Mouse (Mus musculus) heart, embryonic 16.5 days (tissue): ENCODE results near the gene G6pc2. TPM values are rescaled to one million over a fixed set of nuclear protein-coding genes. Genes with fewer than 3 reads are reported as not detected.

Experiments
- ATAC-seq: fragments of 200-750 bp; cut with Nextera tagmentation; replicated peaks from 2 replicates; pipeline ENCODE4 v1.8.0; 2017; ENCODE audit warnings: moderate number of reproducible peaks; ENCODE audit not compliant: insufficient read depth, low FRiP score; ENCODE audit errors: extremely low read depth
- H3K27ac ChIP-seq: fragments of 300-500 bp; sonication (generic); 2 replicates; pipeline ENCODE4 v1.5.1; 2014; ENCODE audit warnings: mild to moderate bottlenecking, low read length, control low read depth, moderate library complexity
- H3K27me3 ChIP-seq: fragments of 300-500 bp; sonication (generic); 2 replicates; pipeline ENCODE4 v1.6.1; 2014; ENCODE audit warnings: low read length, mixed read lengths; ENCODE audit not compliant: control insufficient read depth, insufficient read depth
- H3K36me3 ChIP-seq: fragments of 300-500 bp; sonication (generic); 2 replicates; pipeline ENCODE4 v1.6.1; 2014; ENCODE audit not compliant: control insufficient read depth, insufficient read depth
- H3K4me1 ChIP-seq: fragments of 300-500 bp; sonication (generic); 2 replicates; pipeline ENCODE4 v1.6.1; 2014; ENCODE audit warnings: low read length, mixed read lengths; ENCODE audit not compliant: control insufficient read depth, insufficient read depth
- H3K4me2 ChIP-seq: fragments of 300-500 bp; sonication (generic); 2 replicates; pipeline ENCODE4 v1.6.1; 2014; ENCODE audit warnings: low read depth, mild to moderate bottlenecking, control low read depth, low read length
- H3K4me3 ChIP-seq: fragments of 300-500 bp; sonication (generic); 2 replicates; pipeline ENCODE4 v1.5.1; 2014; ENCODE audit warnings: mild to moderate bottlenecking, control low read depth, low read length
- H3K9ac ChIP-seq: fragments of 300-500 bp; sonication (generic); 2 replicates; pipeline ENCODE4 v1.6.1; 2014; ENCODE audit warnings: low read length, control low read depth
- H3K9me3 ChIP-seq: fragments of 300-500 bp; sonication (generic); replicated peaks from 2 replicates; pipeline ENCODE4 v1.6.1; 2016; ENCODE audit warnings: low read length; ENCODE audit not compliant: control insufficient read depth
- WGBS: fragments of 180-500 bp; shearing (Covaris S2); extraction: QIAGEN DNeasy Blood & Tissue Kit; methylation state at CpG from one replicate; pipeline ENCODE4 v1.1.7; 2014; 5-methylcytosine and 5-hydroxymethylcytosine counted together
- polyA plus RNA-seq: library from polyadenylated mRNA; unstranded; fragments of >200 nt; fragmentation: Nextera tagmentation; extraction: Ambion mirVana; gene quantifications from 2 replicates; pipeline ENCODE4 v1.2.1, GENCODE M21; 2015

G6pc2 gene
- polyA plus RNA-seq: not detected in 2 replicates

DNA sequence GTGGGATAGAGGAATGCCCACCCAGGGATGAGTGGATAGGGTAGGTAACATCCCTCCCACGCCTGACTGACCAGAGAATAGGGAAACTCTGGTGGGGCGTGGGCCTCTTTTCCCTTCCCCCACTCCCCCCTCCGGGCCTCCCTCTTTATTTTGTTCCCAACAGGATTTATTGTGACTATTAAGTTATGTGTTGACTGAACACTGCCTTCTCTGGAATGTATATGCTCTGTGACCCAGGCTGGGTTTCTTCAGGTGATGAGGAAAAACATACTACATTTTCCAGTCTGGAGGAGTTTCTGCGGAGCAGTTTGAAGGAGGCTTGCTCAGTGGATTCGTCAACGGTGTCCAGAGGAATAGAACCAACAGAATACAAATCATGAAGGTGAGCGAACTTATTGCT, at the start of gene G6pc2:
G6pc2 (plus strand) TSS at position 301 of the 400 bp plus-strand sequence.
- Histone ChIP-seq H3K4me3 (no peak within 1 kb of the TSS), H3K4me1 (no peaks in the 10 kb centered on the region), H3K9ac (no peak within 1 kb of the TSS), H3K27ac (no peak within 1 kb of the TSS), H3K27me3 (no peaks in the 10 kb centered on the region), H3K4me2 (no peak within 1 kb of the TSS), H3K9me3 (no peaks in the 10 kb centered on the region), H3K36me3 (no peaks in the 10 kb centered on the region)
- ATAC-seq: no peak
- 82% methylated on average over 7 of the region's 7 CpGs for WGBS

DNA sequence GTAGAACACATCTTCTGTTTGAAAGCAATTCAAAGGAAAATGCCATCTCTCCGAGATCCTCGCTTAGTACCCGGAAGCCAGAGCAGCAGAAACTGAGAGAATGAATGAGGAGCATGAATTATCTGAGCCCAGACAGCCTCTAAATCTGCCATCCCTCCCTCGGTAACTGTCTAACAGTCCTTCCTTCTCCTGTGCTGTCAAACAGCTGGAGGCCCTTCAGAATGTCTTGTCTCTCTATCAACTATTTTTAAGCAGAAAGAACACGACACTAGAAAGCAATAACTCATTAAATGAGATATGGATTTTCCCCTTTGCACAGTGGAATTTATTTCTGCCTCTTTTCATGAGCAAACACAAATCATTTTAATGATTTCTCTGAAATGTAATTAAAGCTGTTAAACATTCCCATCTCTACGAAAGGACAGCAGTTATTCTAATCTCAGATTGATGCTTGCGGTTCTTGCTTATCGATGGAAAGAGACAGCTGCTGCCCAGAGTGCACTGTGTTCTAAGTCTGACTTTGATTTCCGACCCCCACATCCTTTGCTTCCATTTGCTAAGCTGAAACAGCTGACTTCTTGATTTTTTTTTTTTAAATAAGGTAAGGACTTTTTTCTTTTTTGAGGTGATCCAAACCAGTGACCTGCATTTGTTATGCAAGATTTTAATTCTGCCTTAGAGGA, 40.3 kb upstream of the G6pc2 start:
- H3K4me3 ChIP-seq: no peak overlapping the region
- H3K27ac ChIP-seq: no peak overlapping the region
- H3K4me2 ChIP-seq: no peak overlapping the region
- no peaks in the 10 kb centered on the region for H3K27me3 ChIP-seq
- H3K9ac ChIP-seq: no peak overlapping the region
- ATAC-seq: no peak
- 68% methylated on average over 9 of the region's 9 CpGs for whole genome bisulfite sequencing
- no peaks in the 10 kb centered on the region for H3K4me1 ChIP-seq
- no peaks in the 10 kb centered on the region; the same call in 1 of the 2 replicates for H3K36me3 ChIP-seq
- H3K9me3 ChIP-seq: peaks cover 6% of the 10 kb centered on the region; the same call in 1 of the 2 replicates

DNA sequence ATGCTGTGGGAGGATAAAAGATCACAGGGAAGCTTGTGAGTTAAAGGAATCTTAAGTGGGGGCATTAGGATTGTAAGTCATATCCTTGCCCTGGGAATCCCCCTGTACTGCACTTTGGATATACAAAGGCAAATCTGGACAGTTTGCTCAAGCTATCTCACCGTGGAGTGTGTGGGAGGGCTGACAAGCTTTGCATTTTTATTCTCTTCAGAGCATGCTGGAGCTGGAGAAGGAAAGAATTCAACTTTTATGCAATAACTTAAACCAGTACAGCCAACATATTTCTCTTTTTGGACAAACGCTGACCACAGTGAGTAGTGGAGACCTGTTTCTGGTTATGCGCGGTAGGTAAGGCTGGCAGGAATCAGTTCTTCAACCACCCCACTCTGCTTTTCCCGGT, 35.6 kb upstream of the G6pc2 start:
- peaks cover 6% of the 10 kb centered on the region; the same call in 1 of the 2 replicates for H3K9me3 ChIP-seq
- H3K36me3 ChIP-seq: no peaks in the 10 kb centered on the region; the same call in 1 of the 2 replicates
- H3K4me1 ChIP-seq: no peaks in the 10 kb centered on the region
- H3K9ac ChIP-seq: no peak overlapping the region
- no peak overlapping the region for H3K4me3 ChIP-seq
- WGBS: 68% methylated on average over 5 of the region's 5 CpGs
- no peak for ATAC-seq
- no peak overlapping the region for H3K27ac ChIP-seq
- no peaks in the 10 kb centered on the region for H3K27me3 ChIP-seq
- no peak overlapping the region for H3K4me2 ChIP-seq

DNA sequence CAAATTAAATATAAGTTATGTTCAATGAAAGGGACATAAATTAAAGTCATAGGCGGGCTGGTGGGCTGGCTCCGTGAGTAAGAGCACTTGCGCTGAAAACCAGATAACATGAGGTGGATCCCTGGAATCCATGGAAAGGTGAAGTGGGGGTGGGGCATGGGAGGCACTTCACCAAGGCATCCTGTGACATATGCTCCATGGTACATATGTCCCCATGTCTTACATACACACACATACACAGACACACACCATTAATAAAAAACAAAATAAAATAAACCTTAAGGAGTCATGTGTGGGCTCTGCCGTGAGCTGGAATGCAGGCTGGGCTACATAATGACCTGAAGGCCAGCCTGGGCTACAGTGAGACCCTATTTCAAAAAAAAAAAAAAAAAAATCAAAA, 31.2 kb upstream of the G6pc2 start:
- 86% methylated on average over 4 of the region's 4 CpGs for WGBS
- Histone ChIP-seq H3K36me3 (no peaks in the 10 kb centered on the region), H3K27ac (no peak overlapping the region), H3K4me2 (no peak overlapping the region), H3K9ac (no peak overlapping the region), H3K9me3 (no peaks in the 10 kb centered on the region), H3K27me3 (no peaks in the 10 kb centered on the region), H3K4me3 (no peak overlapping the region), H3K4me1 (no peaks in the 10 kb centered on the region)
- no peak for ATAC-seq

DNA sequence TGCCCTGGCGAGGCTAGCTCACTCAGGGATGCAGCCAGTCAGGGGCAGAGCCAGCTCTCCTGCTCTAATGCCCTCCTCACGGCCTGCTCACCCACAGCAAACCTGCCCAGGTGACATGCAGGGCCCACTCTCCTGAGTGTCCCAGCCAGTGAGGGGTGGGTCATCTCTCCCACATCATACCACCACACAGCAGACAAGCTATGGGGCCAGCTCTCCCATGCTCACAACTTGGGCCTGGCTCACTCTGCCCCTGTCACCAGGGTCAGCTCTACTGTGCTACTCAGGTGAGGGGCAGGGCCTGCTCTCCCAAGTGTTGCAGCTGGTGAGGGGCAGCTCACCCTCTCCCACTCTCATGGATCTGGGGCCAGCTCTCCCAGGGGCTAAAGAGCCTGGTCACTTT, 22.9 kb upstream of the G6pc2 start:
- peaks cover 2% of the 10 kb centered on the region; the same call in 1 of the 2 replicates for H3K4me1 ChIP-seq
- WGBS: 95% methylated on average over 2 of the region's 2 CpGs
- H3K9me3 ChIP-seq: peaks cover 2% of the 10 kb centered on the region; the same call in 1 of the 2 replicates
- H3K4me3 ChIP-seq: no peak overlapping the region
- H3K9ac ChIP-seq: no peak overlapping the region
- peaks cover 11% of the 10 kb centered on the region for H3K36me3 ChIP-seq
- ATAC-seq: no peak
- no peak overlapping the region for H3K27ac ChIP-seq
- no peak overlapping the region for H3K4me2 ChIP-seq
- no peaks in the 10 kb centered on the region for H3K27me3 ChIP-seq

DNA sequence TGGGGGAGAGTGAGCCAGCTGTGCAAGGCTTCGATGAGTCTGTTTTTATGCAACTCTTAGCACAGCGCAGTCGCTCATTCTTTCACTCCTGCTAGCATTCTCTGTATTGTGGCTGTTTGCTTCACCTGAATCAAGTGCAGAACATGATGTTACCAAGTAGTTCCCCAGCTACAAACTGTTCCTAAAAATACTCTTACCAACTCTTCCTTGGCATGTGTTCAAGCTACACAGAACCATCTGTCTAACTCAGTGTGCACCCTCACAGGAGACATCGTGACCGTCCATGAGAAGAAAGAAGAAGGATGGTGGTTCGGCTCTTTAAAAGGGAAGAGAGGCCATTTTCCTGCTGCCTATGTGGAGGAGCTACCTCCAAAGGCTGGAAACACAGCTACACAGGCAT, 22.1 kb upstream of the G6pc2 start:
- WGBS: 77% methylated on average over 6 of the region's 6 CpGs
- peaks cover 2% of the 10 kb centered on the region; the same call in 1 of the 2 replicates for H3K4me1 ChIP-seq
- H3K27ac ChIP-seq: no peak overlapping the region
- H3K9me3 ChIP-seq: peaks cover 3% of the 10 kb centered on the region; the same call in 1 of the 2 replicates
- H3K4me3 ChIP-seq: no peak overlapping the region
- peaks cover 18% of the 10 kb centered on the region for H3K36me3 ChIP-seq
- H3K27me3 ChIP-seq: no peaks in the 10 kb centered on the region
- no peak overlapping the region for H3K4me2 ChIP-seq
- no peak for ATAC-seq
- no peak overlapping the region for H3K9ac ChIP-seq

DNA sequence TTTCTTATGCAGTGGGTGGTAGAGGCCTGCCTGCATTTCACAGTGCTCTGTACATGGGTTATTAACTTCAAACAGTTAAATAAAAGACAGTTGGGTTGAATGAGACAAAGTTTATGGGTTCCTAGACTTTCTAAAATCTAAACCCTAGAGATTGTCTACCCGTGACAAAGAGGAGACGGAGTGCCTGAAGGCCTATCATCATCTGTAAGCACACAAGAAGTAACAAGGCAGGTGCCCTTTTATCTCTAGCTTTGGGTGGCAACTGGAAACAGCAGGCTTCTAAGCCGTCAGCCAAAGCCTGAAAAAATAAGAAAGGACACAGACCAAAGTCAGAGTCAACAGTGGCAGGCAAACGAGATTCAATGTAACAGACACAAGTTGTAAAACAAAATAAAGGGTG, 21.7 kb upstream of the G6pc2 start:
- no peaks in the 10 kb centered on the region for H3K27me3 ChIP-seq
- no peak overlapping the region for H3K4me2 ChIP-seq
- ATAC-seq: no peak
- peaks cover 3% of the 10 kb centered on the region; the same call in 1 of the 2 replicates for H3K9me3 ChIP-seq
- H3K36me3 ChIP-seq: peaks cover 23% of the 10 kb centered on the region
- no peak overlapping the region for H3K9ac ChIP-seq
- 73% methylated on average over 4 of the region's 4 CpGs for WGBS
- no peak overlapping the region for H3K4me3 ChIP-seq
- H3K4me1 ChIP-seq: peaks cover 2% of the 10 kb centered on the region; the same call in 1 of the 2 replicates
- H3K27ac ChIP-seq: no peak overlapping the region

DNA sequence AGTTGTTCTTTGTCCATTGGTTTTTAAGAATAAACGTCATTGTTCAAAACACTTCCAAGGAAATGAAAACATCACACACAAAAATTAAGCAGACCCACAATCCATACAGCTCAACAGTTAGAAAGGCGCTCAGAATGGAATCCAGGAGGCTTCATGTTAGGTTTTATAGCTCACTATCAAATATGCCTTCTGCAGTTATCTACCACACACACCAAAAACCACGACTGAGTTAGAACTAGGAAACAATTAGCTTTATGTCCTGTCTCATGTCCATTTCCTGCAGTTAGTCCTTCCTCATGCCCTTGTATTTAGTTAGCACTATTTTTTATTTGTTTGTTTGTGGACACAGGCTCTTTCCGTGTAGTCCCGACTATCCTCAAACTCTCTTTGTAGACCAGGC, 19.8 kb upstream of the G6pc2 start:
- no peak overlapping the region for H3K27ac ChIP-seq

DNA sequence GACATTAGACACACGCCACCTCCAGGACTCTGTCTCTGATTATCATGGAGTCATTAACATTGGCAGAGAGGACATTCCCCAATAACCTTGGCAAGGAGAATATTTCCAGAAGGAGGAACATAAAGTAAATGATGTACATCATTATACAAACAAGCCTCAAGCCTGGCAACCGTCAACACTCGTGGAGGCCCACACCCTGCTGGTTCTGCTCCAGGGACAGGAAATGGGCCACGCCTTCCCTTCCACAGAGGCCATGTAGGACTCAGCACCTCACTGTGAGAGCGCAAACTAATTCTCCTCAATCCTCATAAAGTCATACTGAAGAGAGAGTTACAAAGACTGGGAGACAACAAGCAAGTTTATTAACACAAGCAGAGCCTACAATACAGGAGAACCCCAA, 17.3 kb upstream of the G6pc2 start:
- Histone ChIP-seq H3K4me2 (no peak overlapping the region), H3K27ac (no peak overlapping the region), H3K27me3 (no peaks in the 10 kb centered on the region), H3K9me3 (peaks cover 3% of the 10 kb centered on the region; the same call in 1 of the 2 replicates), H3K4me1 (peaks cover 1% of the 10 kb centered on the region; the same call in 1 of the 2 replicates), H3K9ac (no peak overlapping the region), H3K36me3 (peaks cover 38% of the 10 kb centered on the region), H3K4me3 (no peak overlapping the region)
- ATAC-seq: no peak
- 89% methylated on average over 5 of the region's 5 CpGs for WGBS

More for the DNA sequence above, 19.8 kb upstream of the G6pc2 start:
- H3K9ac ChIP-seq: no peak overlapping the region
- H3K4me1 ChIP-seq: peaks cover 2% of the 10 kb centered on the region; the same call in 1 of the 2 replicates
- H3K9me3 ChIP-seq: peaks cover 3% of the 10 kb centered on the region; the same call in 1 of the 2 replicates
- no peak for ATAC-seq
- no peaks in the 10 kb centered on the region for H3K27me3 ChIP-seq
- H3K4me3 ChIP-seq: no peak overlapping the region
- 75% methylated on average over 5 of the region's 5 CpGs for WGBS
- peaks cover 34% of the 10 kb centered on the region for H3K36me3 ChIP-seq
- H3K4me2 ChIP-seq: no peak overlapping the region
